ENCODE assay signal across 9 mouse cellular contexts in the genomic region with DNA sequence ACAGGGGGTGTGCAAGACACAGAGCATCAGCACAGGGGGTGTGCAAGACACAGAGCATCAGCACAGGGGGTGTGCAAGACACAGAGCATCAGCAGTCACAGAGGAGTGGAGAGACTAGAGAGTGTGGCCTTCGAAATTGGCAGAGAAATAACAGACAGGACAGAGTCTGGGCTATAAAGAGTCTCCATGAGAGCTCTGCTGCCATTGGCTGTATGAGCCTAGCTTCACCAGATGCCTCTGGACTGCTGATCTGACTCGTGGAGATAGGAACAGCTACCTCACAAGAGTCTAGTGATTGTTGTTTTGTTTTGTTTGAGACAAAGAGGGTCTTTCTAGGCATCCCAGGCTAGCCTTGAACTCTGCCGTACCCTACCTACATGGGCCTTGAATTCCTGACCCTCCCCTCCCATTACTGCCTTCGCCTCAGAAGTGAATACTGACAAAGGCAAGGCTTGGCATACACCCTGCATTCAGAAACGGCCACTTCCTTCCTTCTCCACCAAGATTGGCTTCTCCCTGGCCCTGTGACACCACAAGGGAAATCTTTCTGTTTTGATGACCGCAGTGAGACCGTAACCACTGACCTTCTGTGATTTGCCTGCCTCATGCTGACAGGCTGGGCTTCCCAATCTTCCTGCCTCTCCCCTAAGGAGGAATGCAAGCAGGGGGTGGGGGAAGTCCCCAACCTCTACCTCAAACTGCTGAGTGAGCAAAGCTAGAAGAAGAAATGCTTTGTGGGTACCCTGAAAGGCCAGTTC. TPM values are rescaled to one million over a fixed set of nuclear protein-coding genes. Genes with fewer than 3 reads are reported as not detected.
DNase-seq lines count a peak whose midpoint lies in the region; ATAC-seq and TF ChIP-seq lines count a peak whose summit lies in the region.
"Had no signal": no experiment of that assay in that cellular context is flagged by ENCODE, and none has a peak within 500 bp of the region (broad histone marks: within the 10 kb centered on the region; RNA-seq: fewer than 3 reads in every experiment).

No protein-coding gene starts in this region.

- no peak overlapping the region for H3K27ac ChIP-seq in liver, embryonic 14.5 days
- H3K27ac ChIP-seq: neural tube, embryonic 12.5 days had no signal

- no peak overlapping the region for H3K9ac ChIP-seq in liver, embryonic 14.5 days (replicated peaks)
- H3K9ac ChIP-seq: neural tube, embryonic 12.5 days had no signal

- no peaks in the 10 kb centered on the region for H3K4me1 ChIP-seq in liver, embryonic 14.5 days (replicated peaks; ENCODE audit: control insufficient read depth in 2 of 2, insufficient read depth in 2 of 2, low read length in 1 of 2)

- no peaks in the 10 kb centered on the region for H3K36me3 ChIP-seq in liver, embryonic 14.5 days (replicated peaks; ENCODE audit: control insufficient read depth, insufficient read depth, low read depth)
- H3K36me3 ChIP-seq in splenic B cell, adult 2 months (ENCODE audit: control insufficient read depth, insufficient read depth, low read length, poor library complexity, severe bottlenecking) = no peaks in the 10 kb centered on the region
- H3K36me3 ChIP-seq: neural tube, embryonic 12.5 days had no signal

- WGBS in liver, embryonic 14.5 days (ENCODE audit: insufficient replicate concordance) = 5% methylated on average over 7 of the region's 7 CpGs

- peak; percentile 57 to 77 for DNase-seq in adrenal gland, adult (ENCODE audit: inconsistent age in 2 of 2, low spot score in 1 of 2)
- DNase-seq in adrenal gland, postnatal 4 days (ENCODE audit: low spot score in 2 of 2) = no peak
- peak; percentile 63 for DNase-seq in embryo, embryonic 10 days (ENCODE audit: low spot score)
- DNase-seq in heart, postnatal 4 days = peak; percentile 54
- no peak for DNase-seq in liver, embryonic 14.5 days (ENCODE audit: low read depth in 3 of 3, low spot score in 3 of 3)
- peak; percentile 1 for DNase-seq in splenic B cell, adult 2 months (ENCODE audit: low read depth, low spot score)
- DNase-seq in cerebellum, adult 9-10 months = no peak
- no peak for DNase-seq in right cerebral cortex, postnatal 36 days (ENCODE audit: low spot score in 2 of 2)

- H3K4me3 ChIP-seq in liver, embryonic 14.5 days (ENCODE audit: insufficient read depth in 1 of 2, low read depth in 2 of 2, low read length in 2 of 2) = no peak overlapping the region
- H3K4me3 ChIP-seq: neural tube, embryonic 12.5 days had no signal

- no peaks in the 10 kb centered on the region for H3K27me3 ChIP-seq in liver, embryonic 14.5 days (ENCODE audit: control insufficient read depth, insufficient read depth, low read length)
- no peaks in the 10 kb centered on the region for H3K27me3 ChIP-seq in splenic B cell, adult 2 months (ENCODE audit: control insufficient read depth, insufficient read depth, low read length, poor library complexity, severe bottlenecking)
- H3K27me3 ChIP-seq: neural tube, embryonic 12.5 days had no signal

- H3K4me2 ChIP-seq in liver, embryonic 14.5 days (ENCODE audit: low read depth) = no peak overlapping the region
- H3K4me2 ChIP-seq: neural tube, embryonic 12.5 days had no signal

- TF ChIP-seq EP300 in liver, embryonic 14.5 days (IDR thresholded peaks at IDR 0.05; ENCODE audit: low read depth) = no peak

- ATAC-seq in liver, embryonic 14.5 days (ENCODE audit: insufficient read depth) = peak; percentile 37; the same call in 1 of the 2 replicates

- H3K9me3 ChIP-seq in liver, embryonic 14.5 days (ENCODE audit: control insufficient read depth, low read length) = no peaks in the 10 kb centered on the region
- H3K9me3 ChIP-seq: neural tube, embryonic 12.5 days had no signal

- TF ChIP-seq CTCF in liver, embryonic 14.5 days (IDR thresholded peaks at IDR 0.05; ENCODE audit: low read depth) = no peak

RNA-seq across cellular contexts. Expression of a gene that starts 3.4 kb away (rescaled TPM):
- 10 to 100 TPM; 61.9 to 68.5 TPM for total RNA-seq in adrenal gland, postnatal 4 days (2021)
- 10 to 100 TPM; 60.5 TPM for total RNA-seq in heart, postnatal 4 days (2021)
- 1.9 and 2.0 TPM in 2 replicates for polyA plus RNA-seq in liver, embryonic 14.5 days (2012; rRNA removed)
- 1.7 and 1.8 TPM in 2 replicates for polyA plus RNA-seq in liver, embryonic 14.5 days (2014; fragmentation: Nextera tagmentation; extraction: Ambion mirVana)

Comparison
In these comparisons a context has a peak if more than half of its experiments do, and no peak if none do; other contexts are left out.
1. DNase-seq: peak in adrenal gland, adult (2 of 2), embryo, embryonic 10 days (single experiment), heart, postnatal 4 days (single experiment) and splenic B cell, adult 2 months (single experiment); none in adrenal gland, postnatal 4 days (0 of 2), liver, embryonic 14.5 days (0 of 3), cerebellum, adult 9-10 months (single experiment) and right cerebral cortex, postnatal 36 days (0 of 2).